Mouse (Mus musculus): Measurements from ENCODE around the gene Cblb.

DNA sequence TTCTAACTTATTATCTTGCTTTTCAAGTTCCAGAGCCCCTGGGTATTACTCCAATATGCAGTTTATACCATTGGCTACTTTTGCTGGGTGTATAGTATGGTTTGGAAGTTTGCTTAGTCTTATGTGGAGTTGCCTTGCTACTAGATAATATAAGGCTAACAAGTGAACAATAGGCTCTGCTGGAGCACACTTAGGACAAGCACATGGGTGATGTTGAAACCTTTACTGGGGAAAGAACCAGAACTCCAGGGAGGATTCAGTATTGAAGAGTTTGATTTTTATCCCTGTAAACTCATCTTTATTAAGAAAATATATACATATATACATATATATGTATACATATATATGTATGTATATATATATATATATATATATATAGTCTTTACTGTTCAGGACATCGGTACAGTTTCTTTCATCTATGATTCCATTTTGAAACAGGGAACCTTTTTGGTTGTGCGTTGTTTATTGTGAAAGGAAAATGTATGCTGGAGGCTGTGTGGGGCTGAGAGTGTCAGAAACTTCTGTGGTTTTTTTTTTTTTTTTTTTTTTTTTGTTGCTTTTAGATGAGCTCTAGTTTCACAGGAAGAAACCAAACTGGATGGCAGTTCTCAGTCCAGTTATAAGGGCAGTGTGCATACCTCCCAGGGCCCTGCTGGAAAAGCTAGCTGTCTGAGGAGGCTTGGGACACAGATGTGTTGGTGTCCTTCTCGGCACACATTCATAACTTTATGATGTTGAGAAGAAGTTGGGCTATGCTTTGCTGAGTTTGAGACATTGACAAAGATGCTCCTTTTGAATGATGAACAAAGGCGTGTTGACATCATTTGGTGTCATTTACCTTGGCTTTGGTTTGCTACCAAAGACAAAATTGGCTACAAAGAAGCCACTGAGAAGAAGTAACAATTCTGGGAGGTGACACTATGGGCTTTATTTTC, 2.6 kb downstream of the Cblb start:
- TF ChIP-seq EP300 (IDR thresholded peaks at IDR 0.05) (no peak), CTCF (IDR thresholded peaks at IDR 0.05) (no peak)
